Mouse (Mus musculus) stomach, embryonic 14.5 days (tissue): ENCODE results near the gene Shd. TPM values are rescaled to one million over a fixed set of nuclear protein-coding genes. Genes with fewer than 3 reads are reported as not detected.

Source experiments
- ATAC-seq: fragments of 200-750 bp; cut with Nextera tagmentation; 2 replicates; pipeline ENCODE4 v1.8.0; 2017; ENCODE audit warnings: low read depth, moderate TSS enrichment; ENCODE audit not compliant: insufficient number of reproducible peaks, insufficient read depth, low FRiP score
- H3K27ac ChIP-seq: fragments of 300-500 bp; sonication (generic); 2 replicates; pipeline ENCODE4 v1.5.1; 2014; ENCODE audit warnings: mild to moderate bottlenecking, low read length, moderate library complexity, mixed read lengths
- H3K27me3 ChIP-seq: fragments of 300-500 bp; sonication (generic); 2 replicates; pipeline ENCODE4 v1.6.1; 2014; ENCODE audit warnings: low read length, control low read depth, mixed read lengths; ENCODE audit not compliant: control insufficient read depth, insufficient read depth
- H3K36me3 ChIP-seq: fragments of 300-500 bp; sonication (generic); 2 replicates; pipeline ENCODE4 v1.6.1; 2014; ENCODE audit warnings: mild to moderate bottlenecking, control low read depth, low read length, moderate library complexity, mixed read lengths; ENCODE audit not compliant: control insufficient read depth, insufficient read depth
- H3K4me1 ChIP-seq: fragments of 300-500 bp; sonication (generic); 2 replicates; pipeline ENCODE4 v1.6.1; 2014; ENCODE audit warnings: low read length, control low read depth, mixed read lengths; ENCODE audit not compliant: control insufficient read depth, insufficient read depth
- H3K4me2 ChIP-seq: fragments of 300-500 bp; sonication (generic); replicated peaks from 2 replicates; pipeline ENCODE4 v1.6.1; 2014; ENCODE audit warnings: low read depth, low read length, control low read depth
- H3K4me3 ChIP-seq: fragments of 300-500 bp; sonication (generic); 2 replicates; pipeline ENCODE4 v1.5.1; 2014; ENCODE audit warnings: low read depth, low read length, control low read depth
- H3K9ac ChIP-seq: fragments of 300-500 bp; sonication (generic); replicated peaks from 2 replicates; pipeline ENCODE4 v1.6.1; 2014; ENCODE audit warnings: low read depth, mild to moderate bottlenecking, control low read depth, low read length, moderate library complexity, mixed read lengths
- H3K9me3 ChIP-seq: fragments of 300-500 bp; sonication (generic); 2 replicates; pipeline ENCODE4 v1.6.1; 2016; ENCODE audit warnings: low read depth, low read length, control low read depth; ENCODE audit not compliant: control insufficient read depth
- WGBS: fragments of 180-500 bp; shearing (Covaris S2); extraction: QIAGEN DNeasy Blood & Tissue Kit; methylation state at CpG from one replicate; pipeline ENCODE4 v1.1.7; 2014; 5-methylcytosine and 5-hydroxymethylcytosine counted together
- polyA plus RNA-seq: library from polyadenylated mRNA; unstranded; fragments of >200 nt; fragmentation: Nextera tagmentation; extraction: Ambion mirVana; gene quantifications from 2 replicates; pipeline ENCODE4 v1.2.1, GENCODE M21; 2014

The Shd gene
- polyA plus RNA-seq, 1 experiment from 2014 or later = 16.6 TPM

- WGBS = 72% methylated on average over 2 of the region's 2 CpGs
- Histone ChIP-seq H3K9me3 (no peaks in the 10 kb centered on the region), H3K9ac (0 out of 2 replicates have a peak overlapping the region, but pooled peaks have one; percentile 10), H3K4me2 (no peak overlapping the region), H3K27me3 (no peaks in the 10 kb centered on the region), H3K36me3 (peaks cover 22% of the 10 kb centered on the region), H3K4me1 (no peaks in the 10 kb centered on the region), H3K27ac (no peak overlapping the region), H3K4me3 (no peak overlapping the region)
- no peak for ATAC-seq
Measured at GRCm38 (mm10) chr17:56022131-56022988, 52.1 kb downstream of the Shd start.

DNA sequence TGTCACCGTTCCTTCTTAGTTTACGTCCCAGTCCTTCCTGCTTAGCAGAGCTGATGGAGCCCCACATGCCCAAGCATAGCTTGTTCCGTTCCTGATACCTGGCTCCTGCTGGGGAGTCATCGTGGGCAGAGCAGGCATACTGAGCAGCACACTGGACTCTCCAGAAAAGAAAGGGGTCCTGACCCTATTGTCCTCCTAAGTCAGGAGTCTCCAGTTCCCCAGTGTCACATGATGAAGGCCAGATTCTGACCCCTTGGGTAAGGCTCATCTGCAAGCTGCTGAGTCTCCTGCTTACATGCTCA is 52.7 kb downstream of the Shd start:
- H3K9me3 ChIP-seq = no peaks in the 10 kb centered on the region
- H3K36me3 ChIP-seq = peaks cover 16% of the 10 kb centered on the region
- H3K4me2 ChIP-seq = no peak overlapping the region
- 91% methylated on average over 4 of the region's 4 CpGs for WGBS
- no peaks in the 10 kb centered on the region for H3K27me3 ChIP-seq
- no peak overlapping the region for H3K4me3 ChIP-seq
- ATAC-seq = no peak
- H3K4me1 ChIP-seq = no peaks in the 10 kb centered on the region
- no peak overlapping the region for H3K9ac ChIP-seq
- H3K27ac ChIP-seq = no peak overlapping the region

- no peak overlapping the region for H3K4me3 ChIP-seq
- H3K9ac ChIP-seq = no peak overlapping the region
- WGBS = 74% methylated on average over 5 of the region's 5 CpGs
- H3K36me3 ChIP-seq = peaks cover 15% of the 10 kb centered on the region; the same call in 1 of the 2 replicates
- H3K4me1 ChIP-seq = no peaks in the 10 kb centered on the region
- no peaks in the 10 kb centered on the region for H3K9me3 ChIP-seq
- H3K27me3 ChIP-seq = no peaks in the 10 kb centered on the region
- ATAC-seq = no peak
- no peak overlapping the region for H3K27ac ChIP-seq
- no peak overlapping the region for H3K4me2 ChIP-seq
Measured at GRCm38 (mm10) chr17:56023386-56023785, 53.1 kb downstream of the Shd start.

- 64% methylated on average over 2 of the region's 2 CpGs for WGBS
- Histone ChIP-seq H3K27ac (no peak overlapping the region), H3K9ac (no peak overlapping the region), H3K36me3 (peaks cover 13% of the 10 kb centered on the region; the same call in 1 of the 2 replicates), H3K9me3 (no peaks in the 10 kb centered on the region), H3K4me2 (no peak overlapping the region), H3K4me1 (no peaks in the 10 kb centered on the region), H3K4me3 (no peak overlapping the region), H3K27me3 (no peaks in the 10 kb centered on the region)
- no peak for ATAC-seq
Measured at GRCm38 (mm10) chr17:56024476-56024875, 54.2 kb downstream of the Shd start.

DNA sequence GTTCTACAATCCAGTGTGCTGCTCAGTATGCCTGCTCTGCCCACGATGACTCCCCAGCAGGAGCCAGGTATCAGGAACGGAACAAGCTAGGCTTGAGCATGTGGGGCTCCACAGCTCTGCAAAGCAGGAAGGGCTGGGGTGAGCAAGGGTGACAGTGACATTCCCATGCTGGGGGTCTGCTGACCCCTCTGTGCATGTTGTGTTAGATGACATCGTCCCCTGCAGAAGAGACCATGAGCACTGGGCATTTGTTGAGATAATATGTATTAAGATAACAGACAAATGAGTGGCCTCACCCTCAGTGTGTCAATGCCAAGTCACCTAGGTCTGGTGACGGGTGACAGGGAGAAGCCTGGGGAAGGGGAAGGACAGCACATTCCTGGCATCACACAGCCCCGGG is 54.7 kb downstream of the Shd start:
- Histone ChIP-seq H3K27ac (no peak overlapping the region), H3K36me3 (peaks cover 12% of the 10 kb centered on the region; the same call in 1 of the 2 replicates), H3K4me2 (no peak overlapping the region), H3K9me3 (no peaks in the 10 kb centered on the region), H3K4me3 (no peak overlapping the region), H3K9ac (no peak overlapping the region), H3K4me1 (no peaks in the 10 kb centered on the region), H3K27me3 (no peaks in the 10 kb centered on the region)
- no peak for ATAC-seq
- 71% methylated on average over 5 of the region's 5 CpGs for WGBS

Other genes with a start within 250 kb of the Shd start
- gene Adgre4, start 220.5 kb upstream of the Shd start, polyA plus RNA-seq = 0.35 and 0.56 TPM in 2 replicates
- 12.3 and 12.5 TPM in 2 replicates for gene Zfp119a, start 91.5 kb upstream of the Shd start, polyA plus RNA-seq
- 15.3 and 17.2 TPM in 2 replicates for gene Zfp959, start 78.4 kb upstream of the Shd start, polyA plus RNA-seq
- 4.6 and 7.7 TPM in 2 replicates for gene Zfp119b, start 21.0 kb upstream of the Shd start, polyA plus RNA-seq
- 2.7 and 3.1 TPM in 2 replicates for gene Ebi3, start 17.8 kb upstream of the Shd start, polyA plus RNA-seq
- gene Yju2, start 11.4 kb upstream of the Shd start, polyA plus RNA-seq = 20.8 and 21.8 TPM in 2 replicates
- 13.7 and 17.6 TPM in 2 replicates for gene Fsd1, start 16.0 kb downstream of the Shd start, polyA plus RNA-seq
- gene Stap2, start 35.1 kb downstream of the Shd start, polyA plus RNA-seq = 19.7 and 23.8 TPM in 2 replicates
- gene Mpnd, start 35.2 kb downstream of the Shd start, polyA plus RNA-seq = 97.9 and 102 TPM in 2 replicates
- gene Sh3gl1, start 66.2 kb downstream of the Shd start, polyA plus RNA-seq = 127 and 136 TPM in 2 replicates
- gene Chaf1a, start 70.0 kb downstream of the Shd start, polyA plus RNA-seq = 19.2 and 19.6 TPM in 2 replicates
- gene Ubxn6, start 104.6 kb downstream of the Shd start, polyA plus RNA-seq = 41.5 and 41.9 TPM in 2 replicates
- 94.8 and 96.5 TPM in 2 replicates for gene Hdgfl2, start 109.2 kb downstream of the Shd start, polyA plus RNA-seq
- gene Plin4, start 139.3 kb downstream of the Shd start, polyA plus RNA-seq = 0.15 and 0.27 TPM in 2 replicates
- gene Plin5, start 147.1 kb downstream of the Shd start, polyA plus RNA-seq = 0.53 and 0.64 TPM in 2 replicates
- gene Lrg1, start 151.5 kb downstream of the Shd start, polyA plus RNA-seq = 0.18 TPM in 1 of 2 replicates, not detected in the other
- gene Sema6b, start 169.9 kb downstream of the Shd start, polyA plus RNA-seq = 1.1 and 1.3 TPM in 2 replicates
- gene Tnfaip8l1, start 192.0 kb downstream of the Shd start, polyA plus RNA-seq = 13.3 and 13.7 TPM in 2 replicates
- gene Mydgf, start 213.5 kb downstream of the Shd start, polyA plus RNA-seq = 94.7 and 96.3 TPM in 2 replicates
- 30.2 and 30.5 TPM in 2 replicates for gene Dpp9, start 248.4 kb downstream of the Shd start, polyA plus RNA-seq